Mouse (Mus musculus) neural tube, embryonic 15.5 days (tissue): ENCODE results near the gene Cdkal1. TPM values are rescaled to one million over a fixed set of nuclear protein-coding genes. Genes with fewer than 3 reads are reported as not detected.

Source experiments
- ATAC-seq: fragments of 200-750 bp; cut with Nextera tagmentation; 2 replicates; pipeline ENCODE4 v1.8.0; 2017; ENCODE audit warnings: mild to moderate bottlenecking, moderate TSS enrichment, moderate library complexity; ENCODE audit not compliant: low FRiP score
- H3K27ac ChIP-seq: fragments of 300-500 bp; sonication (generic); replicated peaks from 2 replicates; pipeline ENCODE4 v1.5.1; 2015; ENCODE audit warnings: mild to moderate bottlenecking, inconsistent platforms
- H3K27me3 ChIP-seq: fragments of 300-500 bp; sonication (generic); replicated peaks from 2 replicates; pipeline ENCODE4 v1.6.1; 2015; ENCODE audit warnings: inconsistent platforms
- H3K36me3 ChIP-seq: fragments of 300-500 bp; sonication (generic); 2 replicates; pipeline ENCODE4 v1.6.1; 2015; ENCODE audit warnings: inconsistent platforms
- H3K4me1 ChIP-seq: fragments of 300-500 bp; sonication (generic); 2 replicates; pipeline ENCODE4 v1.6.1; 2015; ENCODE audit warnings: inconsistent platforms
- H3K4me2 ChIP-seq: fragments of 300-500 bp; sonication (generic); 2 replicates; pipeline ENCODE4 v1.6.1; 2015; ENCODE audit warnings: inconsistent platforms, mild to moderate bottlenecking, moderate library complexity
- H3K4me3 ChIP-seq: fragments of 300-500 bp; sonication (generic); replicated peaks from 2 replicates; pipeline ENCODE4 v1.5.1; 2015; ENCODE audit warnings: mild to moderate bottlenecking, inconsistent platforms
- H3K9ac ChIP-seq: fragments of 300-500 bp; sonication (generic); replicated peaks from 2 replicates; pipeline ENCODE4 v1.6.1; 2015; ENCODE audit warnings: mild to moderate bottlenecking, inconsistent platforms
- H3K9me3 ChIP-seq: fragments of 300-500 bp; sonication (generic); replicated peaks from 2 replicates; pipeline ENCODE4 v1.6.1; 2016; ENCODE audit warnings: inconsistent platforms
- WGBS: fragments of 180-500 bp; shearing (Covaris S2); methylation state at CpG from one replicate; pipeline ENCODE4 v1.1.7; 2015; ENCODE audit warnings: mixed read lengths; 5-methylcytosine and 5-hydroxymethylcytosine counted together
- polyA plus RNA-seq: library from polyadenylated mRNA; unstranded; fragments of >200 nt; fragmentation: Nextera tagmentation; extraction: Ambion mirVana; gene quantifications from 2 replicates; pipeline ENCODE4 v1.2.1, GENCODE M21; 2015

Gene Cdkal1
- polyA plus RNA-seq, 1 experiment from 2014 or later: 20.4 TPM

- ATAC-seq: no peak
- Histone ChIP-seq H3K27me3 (no peaks in the 10 kb centered on the region), H3K9ac (no peak overlapping the region), H3K27ac (no peak overlapping the region), H3K4me3 (no peak overlapping the region), H3K36me3 (no peaks in the 10 kb centered on the region), H3K9me3 (no peaks in the 10 kb centered on the region), H3K4me2 (no peak overlapping the region), H3K4me1 (no peaks in the 10 kb centered on the region)
- 82% methylated on average over 13 of the region's 13 CpGs for WGBS
Measured at GRCm38 (mm10) chr13:29150120-29150519, 705.4 kb downstream of the Cdkal1 start.

GRCm38 (mm10) chr13:29149404-29149803 lies 706.1 kb downstream of the Cdkal1 start:
- H3K27ac ChIP-seq: no peak overlapping the region
- no peak overlapping the region for H3K4me2 ChIP-seq
- H3K36me3 ChIP-seq: no peaks in the 10 kb centered on the region
- H3K4me1 ChIP-seq: no peaks in the 10 kb centered on the region
- no peaks in the 10 kb centered on the region for H3K27me3 ChIP-seq
- ATAC-seq: no peak
- H3K4me3 ChIP-seq: no peak overlapping the region
- H3K9ac ChIP-seq: no peak overlapping the region
- H3K9me3 ChIP-seq: no peaks in the 10 kb centered on the region
- WGBS: 90% methylated on average over 6 of the region's 6 CpGs

- H3K27ac ChIP-seq: no peak overlapping the region
- H3K4me3 ChIP-seq: no peak overlapping the region
- WGBS: 90% methylated on average over 9 of the region's 9 CpGs
- H3K27me3 ChIP-seq: no peaks in the 10 kb centered on the region
- no peak overlapping the region for H3K9ac ChIP-seq
- no peaks in the 10 kb centered on the region for H3K9me3 ChIP-seq
- H3K4me1 ChIP-seq: no peaks in the 10 kb centered on the region
- H3K36me3 ChIP-seq: no peaks in the 10 kb centered on the region
- H3K4me2 ChIP-seq: no peak overlapping the region
- no peak for ATAC-seq
Measured at GRCm38 (mm10) chr13:29148616-29149015, 706.9 kb downstream of the Cdkal1 start.

Other genes starting within 250 kb of the Cdkal1 start
- gene E2f3, start 130.4 kb upstream of the Cdkal1 start, polyA plus RNA-seq: 4.3 and 5.6 TPM in 2 replicates